Mouse (Mus musculus) megakaryocyte-erythroid progenitor cell, adult 5 weeks (primary cell): ENCODE measurements around the gene Atp5g1. TPM values are rescaled to one million over a fixed set of nuclear protein-coding genes. Genes with fewer than 3 reads are reported as not detected.

Experiments
- polyA plus RNA-seq: library from polyadenylated mRNA; stranded (reverse); fragments of >175 nt; gene quantifications from 2 replicates; pipeline ENCODE4 v1.2.3, GENCODE M21; 2012

Gene Atp5g1
- 308 and 326 TPM in 2 replicates for polyA plus RNA-seq

DNA sequence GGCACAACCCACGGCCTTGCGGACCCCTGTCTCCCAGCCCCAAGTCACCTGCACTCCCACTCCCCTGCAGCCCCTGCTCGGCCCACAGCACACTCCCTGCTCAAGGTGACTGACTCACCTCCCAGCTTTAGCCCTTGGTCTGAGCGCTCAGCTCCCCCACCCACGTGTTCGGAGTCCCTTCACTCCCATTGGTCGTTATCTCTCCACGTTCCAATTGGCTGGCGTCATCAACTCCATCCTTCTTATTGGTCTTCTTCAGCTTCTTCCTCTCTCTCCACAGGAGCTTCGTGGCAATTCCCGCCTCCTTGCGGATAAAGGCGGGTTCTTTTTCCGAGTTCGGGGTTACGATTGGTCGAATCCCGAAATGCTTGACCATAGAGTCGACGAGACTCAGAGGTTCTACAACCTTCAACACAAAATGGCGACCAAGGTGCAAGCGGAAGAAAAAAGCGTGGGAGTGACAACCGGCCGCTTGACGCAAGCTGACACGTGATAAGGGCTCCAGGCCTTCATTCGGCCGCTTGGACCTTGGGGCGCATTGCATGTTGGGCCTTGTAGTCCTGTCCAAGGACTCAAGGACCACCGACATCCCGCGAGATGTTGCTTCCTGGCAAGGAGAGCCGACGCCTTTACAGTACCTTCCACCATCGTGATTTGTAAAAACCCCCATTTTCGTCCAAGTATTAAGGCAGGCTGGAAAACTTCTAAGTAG, at the start of gene Atp5g1:
Gene Atp5g1 (minus strand): TSS at position 162 of the 712 bp plus-strand sequence.

GRCm38 (mm10) chr11:96111751-96112150, 36.3 kb upstream of the Atp5g1 start, which contains the start of gene Calcoco2:
TSS of gene Calcoco2 (minus strand) at chr11:96111964.

DNA sequence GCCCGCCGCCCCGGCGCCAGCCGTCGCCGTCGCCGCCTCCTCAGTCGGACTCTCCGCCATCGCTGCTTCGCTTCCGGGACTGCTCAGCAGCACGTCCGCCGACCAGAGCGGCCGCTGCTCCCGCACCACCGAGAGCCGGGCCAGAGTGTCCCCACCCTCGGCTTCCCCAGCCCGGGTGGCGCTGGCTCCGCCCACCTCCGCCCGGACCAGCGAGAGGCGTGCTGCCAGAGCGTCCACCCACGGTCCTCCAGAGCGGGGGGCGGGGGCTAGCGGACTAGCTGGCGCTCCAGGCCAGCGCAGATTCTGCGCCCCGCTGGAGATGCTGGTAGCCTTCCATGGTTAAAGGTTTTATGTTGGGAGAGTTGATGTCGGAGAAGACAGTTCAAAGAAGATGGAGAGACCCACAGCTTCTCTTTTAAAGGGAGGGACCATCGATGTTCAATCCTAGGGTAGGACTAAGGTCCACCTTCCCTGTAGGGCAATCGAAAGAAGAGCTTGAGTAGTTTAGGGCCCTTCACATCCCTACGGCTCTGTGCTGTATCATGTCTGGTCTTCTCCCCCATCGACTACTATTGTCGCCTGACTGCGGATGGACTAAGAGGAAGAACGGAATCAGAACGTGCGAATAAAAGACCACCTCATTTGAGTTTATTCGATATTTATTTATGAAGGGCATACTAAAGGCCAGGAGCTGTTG, 10.1 kb downstream of the Atp5g1 start, which contains the start of gene Ube2z:
Gene Ube2z (minus strand): TSS at position 174 of the 697 bp plus-strand sequence.

GRCm38 (mm10) chr11:96034596-96035052, 40.8 kb downstream of the Atp5g1 start, which contains the start of gene Snf8:
TSS of gene Snf8 (plus strand) at chr11:96034885.

Other genes starting within 250 kb of the Atp5g1 start
- 4.6 and 6.6 TPM in 2 replicates for gene Gngt2, start 238.5 kb downstream of the Atp5g1 start, polyA plus RNA-seq
- 21.0 and 31.8 TPM in 2 replicates for gene Abi3, start 233.2 kb downstream of the Atp5g1 start, polyA plus RNA-seq
- not detected in 2 replicates for gene B4galnt2, start 160.8 kb downstream of the Atp5g1 start, polyA plus RNA-seq
- not detected in 2 replicates for gene Igf2bp1, start 69.7 kb downstream of the Atp5g1 start, polyA plus RNA-seq
- not detected in 2 replicates for gene Gip, start 51.1 kb downstream of the Atp5g1 start, polyA plus RNA-seq
- 138 and 142 TPM in 2 replicates for gene Snf8, start 40.8 kb downstream of the Atp5g1 start, polyA plus RNA-seq
- gene Ube2z, start 10.3 kb downstream of the Atp5g1 start, polyA plus RNA-seq: 21.9 and 26.1 TPM in 2 replicates
- not detected in 2 replicates for gene Calcoco2, start 36.3 kb upstream of the Atp5g1 start, polyA plus RNA-seq
- gene Ttll6, start 58.1 kb upstream of the Atp5g1 start, polyA plus RNA-seq: not detected in 2 replicates
- not detected in 2 replicates for gene Hoxb13, start 118.6 kb upstream of the Atp5g1 start, polyA plus RNA-seq
- gene Hoxb9, start 195.8 kb upstream of the Atp5g1 start, polyA plus RNA-seq: 0.02 and 0.17 TPM in 2 replicates
- gene Hoxb8, start 206.2 kb upstream of the Atp5g1 start, polyA plus RNA-seq: 0.03 TPM in 1 of 2 replicates, not detected in the other
- gene Hoxb7, start 211.0 kb upstream of the Atp5g1 start, polyA plus RNA-seq: not detected in 2 replicates
- 0.21 and 0.45 TPM in 2 replicates for gene Hoxb6, start 216.8 kb upstream of the Atp5g1 start, polyA plus RNA-seq
- gene Hoxb5, start 227.7 kb upstream of the Atp5g1 start, polyA plus RNA-seq: 0.39 and 0.55 TPM in 2 replicates
- 13.4 and 14.2 TPM in 2 replicates for gene Hoxb4, start 242.6 kb upstream of the Atp5g1 start, polyA plus RNA-seq
- gene Hoxb3, start 247.7 kb upstream of the Atp5g1 start, polyA plus RNA-seq: 6.0 and 6.2 TPM in 2 replicates